Mouse (Mus musculus): ENCODE data around the gene Pdxk. TPM values are rescaled to one million over a fixed set of nuclear protein-coding genes. Genes with fewer than 3 reads are reported as not detected.
A peak's percentile ranks its signal among the peaks of the same experiment; 100 is the strongest.

The Pdxk gene
- total RNA-seq, 2 experiments from 2014 or later, result 95.6 to 96.1 TPM

DNA sequence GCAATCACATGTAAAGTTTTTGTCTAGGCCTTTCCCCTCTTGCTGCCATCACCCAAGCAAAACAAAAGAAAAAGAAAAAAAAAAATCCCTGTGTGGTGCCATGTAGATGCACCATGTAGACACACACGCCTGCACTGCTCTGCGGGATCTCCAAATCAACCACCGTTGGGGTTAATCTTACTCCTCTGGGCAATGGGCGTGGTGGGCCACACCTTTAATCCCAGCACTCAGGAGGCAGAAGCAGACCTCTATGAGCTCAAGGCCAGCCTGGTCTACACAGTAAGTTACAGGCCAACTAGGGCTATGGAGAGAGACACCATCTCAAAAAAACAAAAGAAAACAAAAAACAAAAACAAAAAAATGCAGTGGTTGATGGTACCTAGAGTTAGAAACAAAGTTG, 57.6 kb downstream of the Pdxk start:
- no peak overlapping the region for H3K27ac ChIP-seq
- TF ChIP-seq CTCF (conservative IDR thresholded peaks at IDR 0.05), result no peak
- H3K4me3 ChIP-seq, result no peak overlapping the region
- no peak for DNase-seq (ENCODE audit: low spot score in 2 of 2)

DNA sequence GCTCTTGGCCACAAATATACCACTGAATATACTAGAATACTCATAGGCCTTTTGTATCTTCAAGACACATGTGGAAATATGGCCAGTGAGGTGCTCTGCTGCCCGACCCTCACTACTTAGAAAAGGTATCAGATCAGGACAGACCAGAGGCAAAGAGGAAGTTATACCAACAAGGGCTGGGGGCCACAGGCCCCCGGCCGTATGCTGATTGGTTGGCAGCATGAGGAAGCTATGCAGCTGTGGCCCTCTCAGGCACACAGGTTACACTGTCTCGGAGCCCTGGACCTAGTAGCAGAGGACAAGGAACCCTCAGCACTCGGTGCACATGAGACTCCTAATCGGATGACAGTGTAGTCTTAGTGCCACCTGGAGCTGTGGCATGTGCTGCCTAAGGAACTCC, 58.6 kb downstream of the Pdxk start:
- no peak overlapping the region for H3K4me3 ChIP-seq
- no peak overlapping the region for H3K27ac ChIP-seq
- DNase-seq (ENCODE audit: low spot score in 2 of 2), result no peak
- TF ChIP-seq CTCF (conservative IDR thresholded peaks at IDR 0.05), result no peak

DNA sequence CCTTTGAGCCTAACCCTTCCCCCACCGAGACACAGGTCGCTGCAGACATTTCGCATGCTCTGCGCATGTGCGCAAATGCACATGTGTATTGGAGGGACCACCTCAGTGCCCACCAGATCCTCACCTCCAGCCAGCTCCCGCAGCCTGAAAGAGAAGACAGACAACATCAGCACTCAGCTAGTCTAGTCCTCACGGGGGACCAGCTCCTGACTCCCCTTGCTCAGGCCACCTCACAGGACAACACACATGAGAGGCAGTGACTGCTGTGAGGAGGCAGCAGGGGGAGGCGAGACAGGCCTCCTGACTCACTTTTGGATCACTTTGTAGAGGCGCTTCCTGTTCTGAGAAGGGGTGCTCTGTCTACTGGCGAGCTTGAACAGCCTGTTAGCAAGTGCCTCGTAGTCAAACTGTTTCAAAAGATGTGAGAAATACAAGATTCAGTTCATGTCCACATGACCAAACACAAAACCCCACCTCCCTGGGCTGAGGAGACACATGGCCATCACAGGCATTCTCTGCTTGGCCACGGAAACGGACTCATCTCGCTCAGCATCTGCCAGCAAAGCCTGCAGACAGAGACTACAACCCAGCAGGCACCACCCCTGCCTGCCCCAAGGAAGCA, 62.4 kb downstream of the Pdxk start:
- no peak for TF ChIP-seq CTCF (conservative IDR thresholded peaks at IDR 0.05)
- no peak overlapping the region for H3K27ac ChIP-seq

DNA sequence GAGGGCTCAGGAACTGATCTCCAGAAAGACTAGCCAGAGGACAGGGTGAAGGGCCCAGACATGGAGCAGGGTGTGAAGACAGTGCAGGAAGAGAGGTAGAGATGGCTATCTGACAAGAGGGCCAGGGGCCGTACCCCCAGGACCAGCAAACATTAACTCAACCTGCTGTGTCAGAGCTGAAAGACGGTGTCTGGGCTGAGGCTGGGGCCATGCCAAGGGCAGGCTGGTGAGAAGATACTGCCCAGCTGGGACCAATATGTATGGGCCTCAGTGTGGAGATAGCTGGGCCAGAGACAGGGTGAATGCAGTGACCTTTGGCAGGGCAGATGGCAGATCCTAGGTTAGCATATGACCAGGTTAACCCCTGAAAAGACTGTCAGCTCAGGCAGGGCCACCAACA, 63.6 kb downstream of the Pdxk start:
- no peak for TF ChIP-seq CTCF (conservative IDR thresholded peaks at IDR 0.05)
- H3K4me3 ChIP-seq, result no peak overlapping the region
- H3K27ac ChIP-seq, result no peak overlapping the region
- no peak for DNase-seq (ENCODE audit: low spot score in 2 of 2)

More for the DNA sequence above, 62.4 kb downstream of the Pdxk start:
- DNase-seq (ENCODE audit: low spot score in 2 of 2), result no peak
- no peak overlapping the region for H3K4me3 ChIP-seq

DNA sequence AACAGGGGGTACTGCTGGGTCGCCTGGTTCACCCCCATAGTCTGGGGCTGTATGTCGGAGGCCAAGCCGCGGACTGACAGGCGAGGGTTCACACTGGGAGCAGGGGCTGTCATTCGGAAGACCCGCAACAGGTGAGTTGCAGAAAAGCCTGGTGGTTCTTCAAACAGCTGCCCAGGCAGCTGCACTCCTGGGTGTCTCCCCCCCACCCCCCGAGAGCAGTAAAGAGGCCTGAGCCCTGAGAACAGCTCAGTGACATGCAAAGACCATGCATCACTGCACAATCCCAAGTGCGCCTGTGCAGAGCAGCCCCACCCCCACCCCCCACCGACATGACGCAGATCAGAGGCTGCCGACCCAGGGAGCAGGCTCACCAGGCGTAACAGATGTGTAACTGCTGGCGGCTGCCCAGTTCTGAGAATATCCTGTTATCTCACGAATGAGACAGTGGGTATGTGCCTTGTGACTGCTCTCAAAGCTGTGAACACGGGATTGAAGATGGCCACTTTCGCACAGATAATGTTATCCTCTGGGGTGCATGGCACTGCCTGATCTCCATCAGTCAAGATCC, 65.6 kb downstream of the Pdxk start:
- H3K4me3 ChIP-seq, result no peak overlapping the region
- peak in 1 of 2 experiments; percentile 41 for DNase-seq (ENCODE audit: low spot score in 2 of 2)
- TF ChIP-seq CTCF (conservative IDR thresholded peaks at IDR 0.05), result no peak
- H3K27ac ChIP-seq, result peak overlapping the region; percentile 79

DNA sequence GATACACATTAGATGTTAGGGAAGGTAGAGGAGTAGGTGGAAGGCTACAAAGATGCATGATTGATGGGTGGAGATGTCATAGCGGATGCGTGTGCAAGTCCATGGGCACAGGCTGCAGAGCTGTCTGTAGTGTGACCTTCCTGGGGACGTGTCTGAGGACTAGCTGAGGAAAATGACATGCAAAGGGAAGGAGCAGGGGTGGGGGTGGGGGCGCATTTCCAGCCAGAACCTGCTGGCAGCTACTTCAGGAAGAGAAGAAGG, 68.2 kb downstream of the Pdxk start:
- DNase-seq (ENCODE audit: low spot score in 2 of 2), result no peak
- H3K4me3 ChIP-seq, result no peak overlapping the region
- H3K27ac ChIP-seq, result peak overlapping the region; percentile 32; the same call in 1 of the 2 replicates
- peak; percentile 2; the same call in 1 of the 2 replicates for TF ChIP-seq CTCF (conservative IDR thresholded peaks at IDR 0.05)

DNA sequence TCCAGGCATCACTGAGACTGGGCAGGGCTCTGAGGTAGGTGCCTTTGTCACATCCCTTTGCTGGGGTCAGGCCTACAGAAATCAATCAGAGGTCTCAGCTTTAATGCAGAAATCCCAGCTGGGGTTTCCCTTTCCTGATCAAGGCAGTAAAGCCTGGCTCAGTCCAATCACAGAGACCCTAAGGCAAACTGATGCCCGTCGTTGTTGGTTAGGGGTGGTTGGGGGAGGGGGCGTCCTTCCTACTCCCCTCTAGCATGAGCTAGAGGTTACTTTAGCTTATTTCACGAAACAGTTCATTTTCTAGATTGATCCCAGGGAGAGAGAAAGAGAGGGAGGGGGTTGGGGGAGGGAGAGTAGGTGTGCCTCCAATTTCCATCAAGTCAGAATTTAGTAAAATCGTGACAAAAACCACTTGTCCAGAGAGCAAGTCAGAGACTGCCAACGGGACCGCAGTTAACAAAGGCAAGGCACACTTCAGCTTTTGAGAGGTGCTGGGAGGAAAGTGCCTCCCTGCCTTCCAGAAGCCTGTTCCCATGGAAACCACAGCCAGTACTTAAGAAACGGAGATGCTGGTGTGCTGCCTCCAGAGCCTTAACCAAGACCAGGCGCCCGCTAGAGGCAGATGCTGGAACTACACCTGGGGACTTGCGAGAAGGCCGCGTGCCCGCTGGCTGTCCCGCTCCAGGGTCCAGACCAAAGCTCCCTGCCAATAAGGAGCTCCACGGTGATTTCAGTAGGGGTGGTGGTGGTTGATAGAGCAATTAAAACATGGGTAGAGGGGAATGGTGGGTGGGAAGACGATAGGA, 68.8 kb downstream of the Pdxk start:
- peak; percentile 98 for TF ChIP-seq CTCF (conservative IDR thresholded peaks at IDR 0.05)
- no peak overlapping the region for H3K4me3 ChIP-seq
- H3K27ac ChIP-seq, result peak overlapping the region; percentile 32; the same call in 1 of the 2 replicates
- DNase-seq (ENCODE audit: low spot score in 2 of 2), result peak; percentile 93 to 99

DNA sequence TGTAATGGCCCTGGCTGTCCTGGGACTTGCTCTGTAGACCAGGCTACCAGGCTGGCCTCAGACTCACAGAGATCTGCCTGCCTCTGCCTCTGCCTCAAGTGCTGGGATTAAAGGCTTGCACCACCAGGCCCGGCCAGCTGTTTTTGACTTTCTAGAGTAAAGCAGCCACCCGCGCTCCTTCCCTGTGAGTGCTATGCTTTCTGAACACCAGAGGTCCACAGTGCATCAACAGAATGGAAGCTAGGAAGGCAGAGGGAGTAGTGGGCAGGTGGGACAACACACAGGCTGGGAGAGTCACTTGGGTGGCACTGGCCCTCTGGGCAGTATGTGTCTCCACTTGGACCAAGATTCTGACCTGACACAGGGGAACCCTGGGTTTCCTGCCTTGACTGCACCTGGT, 69.4 kb downstream of the Pdxk start:
- no peak for DNase-seq (ENCODE audit: low spot score in 2 of 2)
- TF ChIP-seq CTCF (conservative IDR thresholded peaks at IDR 0.05), result peak; percentile 30; the same call in 1 of the 2 replicates
- Histone ChIP-seq H3K4me3 (no peak overlapping the region), H3K27ac (no peak overlapping the region)

DNA sequence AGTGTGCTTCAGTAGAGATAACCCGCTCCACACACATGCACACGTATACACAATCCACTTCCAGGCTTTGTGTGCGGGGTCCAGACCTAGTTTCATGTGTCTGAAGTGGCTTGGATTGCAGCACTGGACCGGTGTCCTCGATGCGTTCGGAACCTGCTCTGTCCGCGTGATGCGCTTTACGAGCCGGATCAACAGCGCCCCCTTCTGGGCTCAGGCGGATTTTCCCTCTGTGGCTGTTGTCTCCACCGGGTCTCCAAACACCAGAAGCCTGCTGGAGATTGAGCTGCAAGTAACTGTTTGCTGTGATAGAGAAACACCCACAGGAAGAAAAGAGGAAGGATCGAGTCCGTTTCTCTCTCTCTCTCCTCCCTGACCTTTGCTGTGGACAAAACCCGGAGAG, 72.7 kb downstream of the Pdxk start:
- Histone ChIP-seq H3K27ac (no peak overlapping the region), H3K4me3 (no peak overlapping the region)
- TF ChIP-seq CTCF (conservative IDR thresholded peaks at IDR 0.05), result peak; percentile 95
- DNase-seq (ENCODE audit: low spot score in 2 of 2), result peak; percentile 69 to 85

DNA sequence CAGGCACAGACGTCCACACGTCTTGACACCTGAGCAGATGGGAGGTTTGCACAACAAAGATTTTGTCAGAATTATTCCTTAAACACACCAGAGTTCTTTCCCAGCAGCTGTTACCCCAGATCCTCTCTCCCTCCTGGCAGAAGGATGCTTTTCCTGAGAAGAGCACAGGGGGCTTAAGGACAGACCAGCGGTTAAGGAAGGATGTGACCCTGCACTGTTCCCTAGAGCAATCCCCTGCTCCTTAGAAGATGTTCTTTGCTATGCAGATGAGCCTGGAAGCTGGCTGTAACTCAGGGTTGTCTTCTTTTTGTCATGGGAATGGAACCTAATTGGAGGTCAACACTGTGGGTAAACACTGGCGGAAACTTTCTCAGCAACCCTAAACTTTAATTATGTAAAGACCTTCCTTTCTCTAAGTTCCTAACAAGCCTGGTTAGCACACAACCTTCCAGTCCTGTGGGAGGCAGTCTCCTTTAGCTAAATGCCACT, 73.7 kb downstream of the Pdxk start:
- no peak for DNase-seq (ENCODE audit: low spot score in 2 of 2)
- H3K4me3 ChIP-seq, result no peak overlapping the region
- H3K27ac ChIP-seq, result no peak overlapping the region
- TF ChIP-seq CTCF (conservative IDR thresholded peaks at IDR 0.05), result no peak

DNA sequence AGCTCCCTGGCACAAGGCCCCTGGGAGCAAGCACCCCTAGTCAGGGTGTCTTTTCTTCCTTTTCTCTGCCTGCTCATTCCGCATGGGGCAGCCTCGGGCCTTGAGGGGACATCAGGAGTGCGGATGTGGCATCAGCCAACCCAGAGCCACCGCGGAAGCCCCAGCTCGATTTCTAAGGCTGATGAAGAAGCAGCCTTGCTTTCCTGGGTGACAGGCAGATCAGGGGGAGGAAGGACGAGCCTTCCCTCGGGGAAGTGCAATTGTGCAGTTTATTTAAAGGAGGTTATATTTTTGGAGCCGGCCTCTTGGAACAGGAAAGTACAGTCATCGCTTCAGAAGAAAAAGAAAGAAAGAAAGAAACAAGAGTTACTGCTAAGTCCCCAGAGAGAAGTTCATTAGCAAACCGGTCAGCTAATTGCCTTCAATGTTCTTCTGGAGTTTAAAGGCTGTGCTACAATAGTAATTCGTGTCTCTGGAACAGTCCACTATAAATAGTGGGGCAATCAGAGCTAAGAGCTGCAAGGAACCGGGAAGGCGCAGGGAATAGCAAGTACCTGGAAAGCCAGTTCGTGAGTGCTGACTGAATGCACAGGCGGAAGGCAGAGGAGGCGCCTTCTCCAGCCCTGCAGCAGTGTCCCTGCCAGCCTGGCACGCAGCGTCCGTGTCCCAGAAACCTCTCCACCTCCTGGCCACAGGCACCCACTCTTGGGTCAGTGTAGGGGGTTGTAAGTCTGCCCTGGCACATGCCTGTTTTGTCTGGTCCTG, 76.4 kb downstream of the Pdxk start:
- peak; percentile 20; the same call in 1 of the 2 replicates for TF ChIP-seq CTCF (conservative IDR thresholded peaks at IDR 0.05)
- H3K4me3 ChIP-seq, result peak overlapping the region; percentile 20; the same call in 1 of the 2 replicates
- peak; percentile 54 to 57 for DNase-seq (ENCODE audit: low spot score in 2 of 2)
- H3K27ac ChIP-seq, result peak overlapping the region; percentile 84

Small RNA genes within 50 kb of the gene (microRNA-seq; reads per million reads assigned to microRNA genes)
- gene Mir6410, result 0 reads per million in 2 experiments
- gene Mir6907, result 1.5 to 2.6 reads per million in 2 experiments
- gene Mir6908, result 0 to 0.37 reads per million in 2 experiments

Other genes starting within 250 kb of the Pdxk start
- gene Trappc10, start 220.3 kb downstream of the Pdxk start, total RNA-seq (2021), result 10 to 100 TPM; 83.4 to 84.1 TPM
- 100 to 1,000 TPM; 207 to 216 TPM for gene Agpat3, start 112.5 kb downstream of the Pdxk start, total RNA-seq (2021)
- gene Rrp1, start 51.9 kb downstream of the Pdxk start, total RNA-seq (2021), result 100 to 1,000 TPM; 352 to 358 TPM
- gene Cstb, start 39.3 kb downstream of the Pdxk start, total RNA-seq (2021), result 10 to 100 TPM; 29.9 to 34.9 TPM
- not detected for gene Olfr1358, start 52.5 kb upstream of the Pdxk start, total RNA-seq (2021)
- gene Ilvbl, start 109.4 kb upstream of the Pdxk start, total RNA-seq (2021), result 10 to 100 TPM; 27.8 to 30.2 TPM
- gene Syde1, start 127.0 kb upstream of the Pdxk start, total RNA-seq (2021), result 1 to 10 TPM; 6.3 TPM
- gene Olfr1357, start 153.1 kb upstream of the Pdxk start, total RNA-seq (2021), result not detected